Mouse (Mus musculus) limb, embryonic 13.5 days (tissue): ENCODE measurements around the gene Pigb. TPM values are rescaled to one million over a fixed set of nuclear protein-coding genes. Genes with fewer than 3 reads are reported as not detected.

Experiments used
- microRNA-seq: library from miRNA; unstranded; fragments of <30 nt; microRNA quantifications from one replicate; pipeline ENCODE4, GENCODE M21; 2016
- polyA plus RNA-seq: library from polyadenylated mRNA; unstranded; fragments of >200 nt; fragmentation: Nextera tagmentation; extraction: Ambion mirVana; gene quantifications from 2 replicates; pipeline ENCODE4 v1.2.1, GENCODE M21; 2015

Pigb gene
- polyA plus RNA-seq, 1 experiment from 2014 or later: 13.0 TPM

Small RNA genes lying within 50 kb of the gene (microRNA-seq; reads per million reads assigned to microRNA genes)
- gene Gm27353: not detected

Other genes with a start within 250 kb of the Pigb start
- gene Prtg, start 233.5 kb downstream of the Pigb start, polyA plus RNA-seq: 0.36 and 1.0 TPM in 2 replicates
- 9.2 and 9.9 TPM in 2 replicates for gene Pygo1, start 114.7 kb downstream of the Pigb start, polyA plus RNA-seq
- 1.6 TPM in 2 replicates for gene Dyx1c1, start 81.6 kb downstream of the Pigb start, polyA plus RNA-seq
- not detected in 2 replicates for gene Gm44503, start 81.5 kb downstream of the Pigb start, polyA plus RNA-seq
- 10.3 and 10.7 TPM in 2 replicates for gene Ccpg1os, start 55.0 kb downstream of the Pigb start, polyA plus RNA-seq
- 22.8 and 23.6 TPM in 2 replicates for gene Ccpg1, start 54.9 kb downstream of the Pigb start, polyA plus RNA-seq
- 8.6 and 8.8 TPM in 2 replicates for gene Rab27a, start 4.5 kb upstream of the Pigb start, polyA plus RNA-seq
- 0.22 TPM in 1 of 2 replicates, not detected in the other for gene Khdc3, start 61.5 kb upstream of the Pigb start, polyA plus RNA-seq
- not detected in 2 replicates for gene Gm20509, start 62.1 kb upstream of the Pigb start, polyA plus RNA-seq
- gene Rsl24d1, start 73.0 kb upstream of the Pigb start, polyA plus RNA-seq: 138 TPM in 2 replicates